Mouse (Mus musculus): ENCODE data around the gene Nutf2.

DNA sequence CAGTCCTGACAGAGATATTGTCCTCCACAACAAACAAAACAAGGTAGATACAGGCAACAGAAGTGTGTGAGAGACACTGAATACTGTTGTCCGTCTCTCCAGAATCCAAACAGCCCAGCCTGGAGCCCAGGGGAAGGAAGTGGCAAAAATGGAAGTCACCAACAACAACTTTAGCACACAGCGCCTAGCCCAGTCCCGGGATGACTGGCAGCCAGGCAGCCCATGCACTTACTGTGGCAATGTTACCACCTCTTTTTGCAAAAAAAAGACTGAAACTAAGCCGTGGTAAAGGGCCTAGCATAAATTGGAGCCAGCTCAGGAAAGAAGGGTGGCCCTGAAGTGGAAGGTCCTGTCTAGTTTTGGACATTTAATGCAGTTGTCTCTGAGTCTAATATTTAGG is 34.0 kb upstream of the Nutf2 start:
- no peak for TF ChIP-seq CTCF (IDR thresholded peaks at IDR 0.05; ENCODE audit: control insufficient read depth, insufficient read depth, insufficient read length)
- TF ChIP-seq MAX (IDR thresholded peaks at IDR 0.05) = no peak
- TF ChIP-seq MYOG (IDR thresholded peaks at IDR 0.05; ENCODE audit: control insufficient read depth, extremely low read depth, insufficient read length) = no peak
- TF ChIP-seq CEBPB (IDR thresholded peaks at IDR 0.05; ENCODE audit: low read depth) = no peak
- no peak for TF ChIP-seq USF1 (IDR thresholded peaks at IDR 0.05; ENCODE audit: low read depth)

Measured in C2C12 (cell line).